Mouse (Mus musculus) lung, embryonic 16.5 days (tissue): ENCODE measurements around the gene Siah1b. TPM values are rescaled to one million over a fixed set of nuclear protein-coding genes. Genes with fewer than 3 reads are reported as not detected.

Experiments
- ATAC-seq: fragments of 200-750 bp; cut with Nextera tagmentation; 2 replicates; pipeline ENCODE4 v1.8.0; 2017; ENCODE audit warnings: low read depth, mild to moderate bottlenecking, moderate library complexity
- H3K27ac ChIP-seq: fragments of 300-500 bp; sonication (generic); 2 replicates; pipeline ENCODE4 v1.5.1; 2014; ENCODE audit warnings: mild to moderate bottlenecking, control low read depth, low read length
- H3K27me3 ChIP-seq: fragments of 300-500 bp; sonication (generic); 2 replicates; pipeline ENCODE4 v1.6.1; 2014; ENCODE audit warnings: low read depth, low read length, mixed read lengths; ENCODE audit not compliant: control insufficient read depth, insufficient read depth
- H3K36me3 ChIP-seq: fragments of 300-500 bp; sonication (generic); 2 replicates; pipeline ENCODE4 v1.6.1; 2014; ENCODE audit warnings: low read length; ENCODE audit not compliant: control insufficient read depth, insufficient read depth
- H3K4me1 ChIP-seq: fragments of 300-500 bp; sonication (generic); replicated peaks from 2 replicates; pipeline ENCODE4 v1.6.1; 2014; ENCODE audit warnings: low read length, mixed read lengths; ENCODE audit not compliant: control insufficient read depth, insufficient read depth
- H3K4me2 ChIP-seq: fragments of 300-500 bp; sonication (generic); 2 replicates; pipeline ENCODE4 v1.6.1; 2014; ENCODE audit warnings: low read depth, low read length, control low read depth
- H3K4me3 ChIP-seq: fragments of 300-500 bp; sonication (generic); 2 replicates; pipeline ENCODE4 v1.5.1; 2014; ENCODE audit warnings: mild to moderate bottlenecking, low read length, control low read depth
- H3K9ac ChIP-seq: fragments of 300-500 bp; sonication (generic); 2 replicates; pipeline ENCODE4 v1.6.1; 2014; ENCODE audit warnings: low read length, control low read depth
- H3K9me3 ChIP-seq: fragments of 300-500 bp; sonication (generic); 2 replicates; pipeline ENCODE4 v1.6.1; 2016; ENCODE audit warnings: low read length; ENCODE audit not compliant: control insufficient read depth
- WGBS: fragments of 180-500 bp; shearing (Covaris S2); extraction: QIAGEN DNeasy Blood & Tissue Kit; methylation state at CpG from one replicate; pipeline ENCODE4 v1.1.7; 2014; 5-methylcytosine and 5-hydroxymethylcytosine counted together
- polyA plus RNA-seq: library from polyadenylated mRNA; unstranded; fragments of >200 nt; fragmentation: Nextera tagmentation; extraction: Ambion mirVana; gene quantifications from 2 replicates; pipeline ENCODE4 v1.2.1, GENCODE M21; 2015

Gene Siah1b
- polyA plus RNA-seq = 22.0 and 28.4 TPM in 2 replicates

GRCm38 (mm10) chrX:164076040-164076775 is at the start of gene Siah1b:
Gene Siah1b, minus strand, starts transcription at chrX:164076493.
- Histone ChIP-seq H3K9me3 (no peaks in the 10 kb centered on the region), H3K27ac (peak within 1 kb of the TSS; percentile 91), H3K27me3 (no peaks in the 10 kb centered on the region; the same call in 1 of the 2 replicates), H3K9ac (peak within 1 kb of the TSS; percentile 76), H3K4me1 (no peaks in the 10 kb centered on the region), H3K4me3 (peak within 1 kb of the TSS; percentile 59), H3K4me2 (peak within 1 kb of the TSS; percentile 67), H3K36me3 (no peaks in the 10 kb centered on the region)
- peak; percentile 99 for ATAC-seq
- 20% methylated on average over 41 of the region's 54 CpGs for WGBS

GRCm38 (mm10) chrX:164123942-164124341 is 47.6 kb upstream of the Siah1b start:
- WGBS = 89% methylated on average over 3 of the region's 3 CpGs

GRCm38 (mm10) chrX:164113744-164114143 is 37.5 kb upstream of the Siah1b start:
- Histone ChIP-seq H3K27ac (no peak overlapping the region), H3K4me2 (no peak overlapping the region), H3K4me1 (no peaks in the 10 kb centered on the region), H3K9me3 (no peaks in the 10 kb centered on the region), H3K27me3 (no peaks in the 10 kb centered on the region; the same call in 1 of the 2 replicates), H3K4me3 (no peak overlapping the region), H3K36me3 (no peaks in the 10 kb centered on the region), H3K9ac (no peak overlapping the region)
- no peak for ATAC-seq
- 80% methylated on average over 6 of the region's 6 CpGs for whole genome bisulfite sequencing

More at GRCm38 (mm10) chrX:164123942-164124341, 47.6 kb upstream of the Siah1b start:
- H3K9me3 ChIP-seq = no peaks in the 10 kb centered on the region
- H3K36me3 ChIP-seq = no peaks in the 10 kb centered on the region
- H3K27ac ChIP-seq = no peak overlapping the region
- H3K4me2 ChIP-seq = no peak overlapping the region
- H3K27me3 ChIP-seq = no peaks in the 10 kb centered on the region
- H3K4me1 ChIP-seq = no peaks in the 10 kb centered on the region
- H3K9ac ChIP-seq = no peak overlapping the region
- no peak overlapping the region for H3K4me3 ChIP-seq
- no peak for ATAC-seq

- Histone ChIP-seq H3K4me2 (no peak overlapping the region), H3K36me3 (no peaks in the 10 kb centered on the region), H3K9ac (no peak overlapping the region), H3K9me3 (no peaks in the 10 kb centered on the region), H3K27me3 (no peaks in the 10 kb centered on the region; the same call in 1 of the 2 replicates), H3K4me1 (no peaks in the 10 kb centered on the region), H3K4me3 (no peak overlapping the region), H3K27ac (no peak overlapping the region)
- ATAC-seq = no peak
- 58% methylated on average over 3 of the region's 3 CpGs for WGBS
These were observed 34.9 kb upstream of the Siah1b start for GRCm38 (mm10) chrX:164111146-164111545.

GRCm38 (mm10) chrX:164102656-164103055 is 26.4 kb upstream of the Siah1b start:
- H3K4me3 ChIP-seq = no peak overlapping the region
- H3K4me2 ChIP-seq = no peak overlapping the region
- no peak overlapping the region for H3K27ac ChIP-seq
- no peaks in the 10 kb centered on the region for H3K36me3 ChIP-seq
- H3K4me1 ChIP-seq = no peaks in the 10 kb centered on the region
- no peak overlapping the region for H3K9ac ChIP-seq
- WGBS = 57% methylated on average over 6 of the region's 6 CpGs
- no peak for ATAC-seq
- no peaks in the 10 kb centered on the region for H3K27me3 ChIP-seq
- H3K9me3 ChIP-seq = no peaks in the 10 kb centered on the region

DNA sequence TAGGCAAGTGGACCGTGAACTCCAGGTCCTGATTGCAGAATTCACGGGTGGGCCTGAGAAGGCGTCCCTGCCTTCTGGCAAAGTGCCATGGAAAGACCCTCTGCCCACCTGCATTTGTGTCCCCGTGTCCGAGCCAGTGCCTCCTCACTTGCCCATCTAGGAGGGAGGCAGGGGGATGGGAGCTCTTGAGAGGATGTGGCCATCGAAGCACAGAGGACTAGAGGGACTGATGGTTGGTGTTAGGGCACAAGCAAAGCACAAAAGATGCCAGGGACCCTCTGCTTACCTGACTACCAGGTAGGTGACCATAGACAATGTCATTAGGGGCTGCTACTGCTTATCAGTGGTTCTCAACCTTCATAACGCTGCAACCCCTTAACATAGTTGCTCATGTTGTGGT is 25.9 kb upstream of the Siah1b start:
- Histone ChIP-seq H3K27ac (no peak overlapping the region), H3K27me3 (no peaks in the 10 kb centered on the region), H3K9ac (no peak overlapping the region), H3K4me3 (no peak overlapping the region), H3K9me3 (no peaks in the 10 kb centered on the region), H3K4me1 (no peaks in the 10 kb centered on the region), H3K4me2 (no peak overlapping the region), H3K36me3 (no peaks in the 10 kb centered on the region)
- 83% methylated on average over 7 of the region's 7 CpGs for WGBS
- ATAC-seq = no peak

GRCm38 (mm10) chrX:164101483-164101882 is 25.2 kb upstream of the Siah1b start:
- H3K4me3 ChIP-seq = no peak overlapping the region
- H3K9ac ChIP-seq = no peak overlapping the region
- H3K9me3 ChIP-seq = no peaks in the 10 kb centered on the region
- H3K4me1 ChIP-seq = no peaks in the 10 kb centered on the region
- H3K27ac ChIP-seq = no peak overlapping the region
- no peaks in the 10 kb centered on the region for H3K36me3 ChIP-seq
- no peak overlapping the region for H3K4me2 ChIP-seq
- no peak for ATAC-seq
- H3K27me3 ChIP-seq = no peaks in the 10 kb centered on the region

- Histone ChIP-seq H3K4me2 (no peak overlapping the region), H3K27me3 (no peaks in the 10 kb centered on the region), H3K36me3 (no peaks in the 10 kb centered on the region), H3K4me1 (no peaks in the 10 kb centered on the region), H3K9me3 (no peaks in the 10 kb centered on the region), H3K9ac (no peak overlapping the region), H3K27ac (no peak overlapping the region), H3K4me3 (no peak overlapping the region)
- no peak for ATAC-seq
- 73% methylated on average over 2 of the region's 2 CpGs for WGBS
These were observed 19.5 kb upstream of the Siah1b start for GRCm38 (mm10) chrX:164095838-164096237.

DNA sequence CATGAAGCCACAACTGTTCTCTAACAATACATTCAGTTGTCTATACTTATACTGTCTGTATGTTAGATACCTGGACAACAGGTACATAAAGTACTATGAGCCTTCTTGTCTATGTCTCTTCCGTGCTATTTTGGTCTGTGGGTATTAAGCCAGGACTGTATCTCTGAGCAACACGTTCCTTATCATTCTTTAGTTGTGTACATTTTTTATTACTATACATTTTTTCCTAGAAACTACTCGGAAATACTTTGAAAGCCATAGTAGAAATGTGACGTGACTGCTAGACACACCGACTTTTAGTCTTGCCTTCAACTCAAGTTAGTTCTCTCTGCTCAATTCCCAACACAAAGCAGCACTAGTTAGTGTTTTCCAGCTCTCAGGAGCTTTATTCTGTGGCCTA is 17.1 kb upstream of the Siah1b start:
- Histone ChIP-seq H3K27me3 (no peaks in the 10 kb centered on the region), H3K4me1 (no peaks in the 10 kb centered on the region), H3K27ac (no peak overlapping the region), H3K4me2 (no peak overlapping the region), H3K9me3 (no peaks in the 10 kb centered on the region), H3K4me3 (no peak overlapping the region), H3K36me3 (no peaks in the 10 kb centered on the region), H3K9ac (no peak overlapping the region)
- no peak for ATAC-seq
- 65% methylated on average over 5 of the region's 5 CpGs for WGBS
